Mouse (Mus musculus) E14TG2a.4 (cell line): ENCODE data around the gene Tmem135.

Experiments
- CTCF ChIP-seq: conservative IDR thresholded peaks from 2 replicates; pipeline ENCODE4 v1.5.1; 2014; ENCODE audit warnings: low read length
- NANOG ChIP-seq: IDR thresholded peaks from 2 replicates; pipeline ENCODE4 v1.6.1; 2014; ENCODE audit warnings: borderline replicate concordance, low read length, mixed read lengths
- POU5F1 ChIP-seq: IDR thresholded peaks from 2 replicates; pipeline ENCODE4 v1.6.1; 2014; ENCODE audit warnings: low read length, borderline replicate concordance

DNA sequence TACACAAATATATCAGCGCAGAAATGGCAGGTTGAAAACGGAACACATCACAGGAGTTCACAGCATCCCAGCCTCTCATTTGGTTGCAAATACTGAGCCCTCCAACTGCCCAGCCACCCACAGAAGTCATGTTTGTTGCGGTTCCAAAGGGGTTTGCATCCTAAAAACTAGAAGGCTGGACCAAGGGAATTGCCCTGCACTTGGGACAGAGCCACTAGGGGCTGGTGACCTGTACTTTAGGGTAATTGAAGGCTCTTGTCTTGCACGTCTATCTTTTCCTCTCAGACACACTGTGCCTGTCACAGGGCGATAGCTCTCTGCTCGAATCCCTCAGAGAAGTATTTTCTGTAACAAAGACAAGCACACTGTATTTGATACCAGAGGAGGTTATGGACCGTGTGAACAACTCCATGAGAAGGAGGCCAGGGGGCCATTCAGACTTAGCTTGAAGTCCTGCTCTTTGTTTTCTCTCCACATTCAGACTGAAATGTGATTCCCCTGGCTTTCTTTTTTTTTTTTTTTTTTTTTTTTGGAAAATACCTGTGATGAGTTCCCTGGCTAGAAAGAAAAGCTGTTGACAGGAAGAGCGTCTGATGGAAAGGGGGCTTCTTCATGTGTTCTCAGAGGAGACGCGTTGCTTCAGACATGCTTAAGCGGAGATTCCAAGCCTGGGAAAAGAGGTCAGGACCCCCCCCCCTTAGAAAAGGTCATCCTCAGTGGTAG is 2.7 kb downstream of the Tmem135 start:
- TF ChIP-seq CTCF (no peak), NANOG (no peak), POU5F1 (no peak)
